Mouse (Mus musculus) MEL (cell line): Measurements from ENCODE around the gene Hcrtr1. TPM values are rescaled to one million over a fixed set of nuclear protein-coding genes. Genes with fewer than 3 reads are reported as not detected.

Experiments
- DNase-seq: peaks from one replicate; pipeline ENCODE4 v3.0.0; 2011; ENCODE audit warnings: low read depth, low spot score
- H3K27ac ChIP-seq: 2 replicates; pipeline ENCODE4 v1.5.1; 2012; ENCODE audit warnings: low read depth, mild to moderate bottlenecking, control low read depth, low read length, moderate library complexity; ENCODE audit not compliant: control insufficient read depth
- H3K27me3 ChIP-seq, 2 experiments: fragments of 150-350 bp in 1 of 2; sonication (generic) in 1 of 2; 2 replicates each; pipeline ENCODE4 v1.6.1; 2012; ENCODE audit warnings: low read length in 2 of 2, mild to moderate bottlenecking in 2 of 2, improper control_type of control experiment in 1 of 2, moderate library complexity in 1 of 2; ENCODE audit not compliant: insufficient read depth in 2 of 2, control insufficient read depth in 1 of 2
- H3K36me3 ChIP-seq, 2 experiments: 2 replicates each; pipeline ENCODE4 v1.6.1; 2012 to 2014; ENCODE audit warnings: low read length in 2 of 2, improper control_type of control experiment in 1 of 2, inconsistent platforms in 1 of 2, mild to moderate bottlenecking in 1 of 2; ENCODE audit not compliant: insufficient read depth in 2 of 2, control insufficient read depth in 1 of 2
- H3K4me1 ChIP-seq, 2 experiments: fragments of 150-350 bp in 1 of 2; sonication (generic) in 1 of 2; 2 replicates each; pipeline ENCODE4 v1.6.1; 2012; ENCODE audit warnings: low read length in 2 of 2, improper control_type of control experiment in 1 of 2, mild to moderate bottlenecking in 1 of 2; ENCODE audit not compliant: insufficient read depth in 2 of 2, control insufficient read depth in 1 of 2
- H3K4me3 ChIP-seq, 2 experiments: fragments of 150-350 bp in 1 of 2; sonication (generic) in 1 of 2; 2 replicates each; pipeline ENCODE4 v1.5.1; 2012; ENCODE audit warnings: low read depth in 2 of 2, low read length in 2 of 2, mild to moderate bottlenecking in 2 of 2, moderate library complexity in 2 of 2, control low read depth in 1 of 2, improper control_type of control experiment in 1 of 2; ENCODE audit not compliant: control insufficient read depth in 1 of 2, insufficient read depth in 1 of 2
- H3K79me2 ChIP-seq: 2 replicates; pipeline ENCODE4 v1.6.1; 2012; ENCODE audit warnings: mild to moderate bottlenecking, low read length, moderate library complexity; ENCODE audit not compliant: control insufficient read depth, poor library complexity, insufficient read depth
- H3K9ac ChIP-seq: 2 replicates; pipeline ENCODE4 v1.6.1; 2012; ENCODE audit warnings: low read depth, mild to moderate bottlenecking, control low read depth, low read length, moderate library complexity; ENCODE audit not compliant: control insufficient read depth, poor library complexity, severe bottlenecking
- H3K9me3 ChIP-seq: fragments of 150-350 bp; sonication (generic); replicated peaks from 2 replicates; pipeline ENCODE4 v1.6.1; 2012; ENCODE audit warnings: mild to moderate bottlenecking, low read length, improper control_type of control experiment, moderate library complexity; ENCODE audit not compliant: insufficient read depth
- CTCF ChIP-seq, 3 experiments: IDR thresholded peaks in 2 of 3; conservative IDR thresholded peaks in 1 of 3; 2 replicates each; pipeline ENCODE4 v1.5.1; 2011 to 2012; ENCODE audit warnings: low read length in 3 of 3, low read depth in 2 of 3, mild to moderate bottlenecking in 2 of 3, improper control_type of control experiment in 1 of 3, inconsistent platforms in 1 of 3, mixed read lengths in 1 of 3, moderate library complexity in 1 of 3; ENCODE audit not compliant: control insufficient read depth in 1 of 3, insufficient read depth in 1 of 3, poor library complexity in 1 of 3, severe bottlenecking in 1 of 3
- E2F4 ChIP-seq: IDR thresholded peaks from 2 replicates; pipeline ENCODE4 v1.6.1; 2011; ENCODE audit warnings: low read depth, low read length, improper control_type of control experiment, borderline replicate concordance
- ELF1 ChIP-seq: IDR thresholded peaks from 2 replicates; pipeline ENCODE4 v1.6.1; 2014; ENCODE audit warnings: low read depth, mild to moderate bottlenecking, inconsistent platforms, low read length, improper control_type of control experiment, moderate library complexity
- EP300 ChIP-seq, 2 experiments: IDR thresholded peaks; 2 replicates each; pipeline ENCODE4 v1.6.1; 2011; ENCODE audit warnings: improper control_type of control experiment in 2 of 2, low read length in 2 of 2, low read depth in 1 of 2, mild to moderate bottlenecking in 1 of 2
- ETS1 ChIP-seq: IDR thresholded peaks from 2 replicates; pipeline ENCODE4 v1.6.1; 2012; ENCODE audit warnings: low read depth, mild to moderate bottlenecking, inconsistent platforms, low read length, improper control_type of control experiment, moderate library complexity
- GABPA ChIP-seq: IDR thresholded peaks from 2 replicates; pipeline ENCODE4 v1.6.1; 2012; ENCODE audit warnings: low read depth, mild to moderate bottlenecking, inconsistent platforms, low read length, improper control_type of control experiment, moderate library complexity
- HCFC1 ChIP-seq: IDR thresholded peaks from 2 replicates; pipeline ENCODE4 v1.6.1; 2012; ENCODE audit warnings: low read depth, mild to moderate bottlenecking, inconsistent platforms, low read length, improper control_type of control experiment, moderate library complexity
- JUND ChIP-seq: IDR thresholded peaks from 2 replicates; pipeline ENCODE4 v1.6.1; 2011; ENCODE audit warnings: low read depth, mild to moderate bottlenecking, improper control_type of control experiment, low read length
- KAT2A ChIP-seq: conservative IDR thresholded peaks from 2 replicates; pipeline ENCODE4 v1.6.1; 2012; ENCODE audit warnings: low read depth, low read length, improper control_type of control experiment, inconsistent platforms
- MAFK ChIP-seq: IDR thresholded peaks from 2 replicates; pipeline ENCODE4 v1.6.1; 2011; ENCODE audit warnings: low read depth, mild to moderate bottlenecking, low read length, improper control_type of control experiment, borderline replicate concordance
- MAZ ChIP-seq: IDR thresholded peaks from 2 replicates; pipeline ENCODE4 v1.6.1; 2012; ENCODE audit warnings: low read depth, mild to moderate bottlenecking, inconsistent platforms, low read length, improper control_type of control experiment
- MXI1 ChIP-seq: IDR thresholded peaks from 2 replicates; pipeline ENCODE4 v1.6.1; 2011; ENCODE audit warnings: mild to moderate bottlenecking, low read depth, low read length, improper control_type of control experiment
- MYB ChIP-seq: IDR thresholded peaks from 2 replicates; pipeline ENCODE4 v1.6.1; 2011; ENCODE audit warnings: mild to moderate bottlenecking, low read depth, low read length, improper control_type of control experiment
- MYC ChIP-seq: IDR thresholded peaks from 2 replicates; pipeline ENCODE4 v1.6.1; 2011; ENCODE audit warnings: low read depth, mild to moderate bottlenecking, low read length, improper control_type of control experiment, moderate library complexity
- NELFE ChIP-seq: IDR thresholded peaks from 2 replicates; pipeline ENCODE4 v1.6.1; 2011; ENCODE audit warnings: low read depth, low read length, improper control_type of control experiment
- POLR2AphosphoS2 ChIP-seq: IDR thresholded peaks from 2 replicates; pipeline ENCODE4 v1.6.1; 2011; ENCODE audit warnings: low read length, improper control_type of control experiment
- POLR2AphosphoS5 ChIP-seq: IDR thresholded peaks from 2 replicates; pipeline ENCODE4 v1.6.1; 2012; ENCODE audit warnings: low read depth, borderline replicate concordance, mild to moderate bottlenecking, inconsistent platforms, low read length, moderate library complexity, mixed read lengths
- RCOR1 ChIP-seq: IDR thresholded peaks from 2 replicates; pipeline ENCODE4 v1.6.1; 2012; ENCODE audit warnings: low read depth, mild to moderate bottlenecking, inconsistent platforms, low read length, improper control_type of control experiment
- SMC3 ChIP-seq: IDR thresholded peaks from 2 replicates; pipeline ENCODE4 v1.6.1; 2011; ENCODE audit warnings: low read depth, low read length, improper control_type of control experiment
- TAL1 ChIP-seq: IDR thresholded peaks from 2 replicates; pipeline ENCODE4 v1.6.1; 2012; ENCODE audit warnings: mild to moderate bottlenecking, inconsistent platforms, low read length, moderate library complexity, mixed read lengths
- TBP ChIP-seq: IDR thresholded peaks from 2 replicates; pipeline ENCODE4 v1.8.0; 2011; ENCODE audit warnings: low read depth, low read length, improper control_type of control experiment
- USF2 ChIP-seq, 2 experiments: IDR thresholded peaks; 2 replicates each; pipeline ENCODE4 v1.6.1; 2011 to 2012; ENCODE audit warnings: improper control_type of control experiment in 2 of 2, low read length in 2 of 2, borderline replicate concordance in 1 of 2, inconsistent platforms in 1 of 2, low read depth in 1 of 2, mild to moderate bottlenecking in 1 of 2; ENCODE audit not compliant: insufficient read depth in 1 of 2
- ZC3H11A ChIP-seq: IDR thresholded peaks from 2 replicates; pipeline ENCODE4 v1.6.1; 2012; ENCODE audit warnings: low read depth, mild to moderate bottlenecking, inconsistent platforms, low read length, improper control_type of control experiment
- ZKSCAN1 ChIP-seq: IDR thresholded peaks from 2 replicates; pipeline ENCODE4 v1.6.1; 2012; ENCODE audit warnings: low read depth, mild to moderate bottlenecking, inconsistent platforms, low read length, improper control_type of control experiment, moderate library complexity
- ZMIZ1 ChIP-seq: IDR thresholded peaks from 2 replicates; pipeline ENCODE4 v1.6.1; 2012; ENCODE audit warnings: low read depth, mild to moderate bottlenecking, inconsistent platforms, low read length, improper control_type of control experiment, moderate library complexity
- ZNF384 ChIP-seq: IDR thresholded peaks from 2 replicates; pipeline ENCODE4 v1.6.1; 2012; ENCODE audit warnings: low read depth, mild to moderate bottlenecking, inconsistent platforms, low read length, improper control_type of control experiment
- polyA plus RNA-seq, 2 experiments: library from polyadenylated mRNA; stranded (reverse) in 1 of 2; unstranded in 1 of 2; fragments of >175 nt in 1 of 2; fragments of >200 nt in 1 of 2; gene quantifications; 2 replicates each; pipeline versions ENCODE4 v1.2.1 to v1.2.4; 2012; ENCODE audit warnings: low replicate concordance in 2 of 2, low read depth in 1 of 2; ENCODE audit not compliant: insufficient read length in 2 of 2, insufficient read depth in 1 of 2, missing spikeins in 1 of 2
- total RNA-seq: library from RNA; depleted of rRNA; stranded (reverse); fragments of 300-350 nt; gene quantifications from 2 replicates; pipeline ENCODE4 v1.2.3, GENCODE M21; 2012

The Hcrtr1 gene
- total and polyA plus RNA-seq, 3 experiments = not detected

DNA sequence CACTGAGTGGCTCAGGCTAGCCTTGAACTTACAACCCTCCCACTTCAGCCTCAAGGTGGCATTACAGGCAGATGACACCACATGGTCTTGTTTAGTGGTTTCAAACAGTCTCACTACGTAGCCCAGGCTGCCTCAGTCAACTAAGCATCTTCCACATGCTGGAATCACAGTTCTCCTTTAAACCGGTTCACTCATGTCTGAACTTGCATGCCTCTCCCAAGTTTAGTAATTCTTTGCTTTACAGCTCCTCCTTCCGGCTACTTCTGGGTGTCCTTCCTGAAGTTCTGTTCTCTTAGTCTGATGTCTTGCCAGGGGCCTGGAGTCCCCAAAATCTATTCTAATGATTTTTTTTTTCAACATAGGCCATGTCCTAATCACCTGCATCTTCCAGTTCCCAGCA is 15.1 kb upstream of the Hcrtr1 start:
- Histone ChIP-seq H3K36me3 (no peaks in the 10 kb centered on the region), H3K4me1 (no peaks in the 10 kb centered on the region), H3K27me3 (peaks cover 17 to 19% of the 10 kb centered on the region in 2 experiments), H3K27ac (no peak overlapping the region), H3K9me3 (no peaks in the 10 kb centered on the region), H3K4me3 (no peak overlapping the region), H3K79me2 (no peaks in the 10 kb centered on the region), H3K9ac (no peak overlapping the region)
- DNase-seq = no peak
- TF ChIP-seq NELFE (no peak), USF2 (IDR thresholded peaks at IDR 0.05; ENCODE audit: borderline replicate concordance in 1 of 2, insufficient read depth in 1 of 2, low read depth in 1 of 2, low read length in 2 of 2) (no peak), ETS1 (no peak), RCOR1 (no peak), ZC3H11A (no peak), EP300 (IDR thresholded peaks at IDR 0.05; ENCODE audit: low read depth in 1 of 2, low read length in 2 of 2) (no peak), MAZ (no peak), CTCF (IDR thresholded peaks at IDR 0.05 in 2 of 3, conservative IDR thresholded peaks at IDR 0.05 in 1 of 3; ENCODE audit: control insufficient read depth in 1 of 3, insufficient read depth in 1 of 3, low read depth in 2 of 3, low read length in 3 of 3, poor library complexity in 1 of 3, severe bottlenecking in 1 of 3) (no peak), ZNF384 (no peak), MAFK (no peak), ZMIZ1 (no peak), MXI1 (no peak), GABPA (no peak)

DNA sequence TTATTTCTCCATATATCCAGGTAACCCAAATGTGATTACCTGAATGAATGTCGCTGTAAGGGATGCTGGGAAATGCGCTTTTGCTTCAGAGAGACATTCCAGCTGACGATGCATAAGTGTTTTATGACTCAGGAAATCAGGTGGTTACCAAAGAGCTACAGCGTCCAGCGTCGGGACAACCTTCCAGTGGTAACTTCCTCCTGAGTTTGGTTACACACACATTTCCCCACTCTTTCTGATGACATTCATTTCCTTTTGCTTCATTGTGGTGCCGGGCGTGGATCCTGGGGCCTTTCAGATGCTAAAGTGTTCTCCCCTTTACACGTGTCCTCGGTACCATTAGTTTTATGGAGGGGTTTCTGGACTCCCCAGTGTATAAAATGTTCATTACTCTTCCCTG is 9.2 kb upstream of the Hcrtr1 start:
- no peaks in the 10 kb centered on the region for H3K4me1 ChIP-seq
- no peaks in the 10 kb centered on the region for H3K9me3 ChIP-seq
- H3K9ac ChIP-seq = no peak overlapping the region
- H3K27ac ChIP-seq = no peak overlapping the region
- no peaks in the 10 kb centered on the region for H3K36me3 ChIP-seq
- peaks cover 18 to 31% of the 10 kb centered on the region in 2 experiments for H3K27me3 ChIP-seq
- DNase-seq = no peak
- no peaks in the 10 kb centered on the region for H3K79me2 ChIP-seq
- TF ChIP-seq MXI1 = no peak
- TF ChIP-seq ELF1 = no peak
- no peak for TF ChIP-seq MYB
- TF ChIP-seq KAT2A = no peak
- no peak for TF ChIP-seq MYC
- no peak for TF ChIP-seq ZMIZ1
- TF ChIP-seq ZC3H11A = no peak
- TF ChIP-seq JUND = no peak
- no peak for TF ChIP-seq SMC3
- TF ChIP-seq POLR2AphosphoS5 = no peak
- no peak for TF ChIP-seq EP300 (IDR thresholded peaks at IDR 0.05; ENCODE audit: low read depth in 1 of 2, low read length in 2 of 2)
- TF ChIP-seq ZNF384 = no peak
- no peak for TF ChIP-seq POLR2AphosphoS2
- TF ChIP-seq ZKSCAN1 = no peak
- TF ChIP-seq USF2 (IDR thresholded peaks at IDR 0.05; ENCODE audit: borderline replicate concordance in 1 of 2, insufficient read depth in 1 of 2, low read depth in 1 of 2, low read length in 2 of 2) = no peak
- TF ChIP-seq TAL1 = no peak
- TF ChIP-seq HCFC1 = no peak
- TF ChIP-seq TBP = no peak
- no peak for TF ChIP-seq E2F4
- H3K4me3 ChIP-seq = no peak overlapping the region
